Mouse (Mus musculus) adrenal gland, postnatal 4 days (tissue): Measurements from ENCODE around the gene Rapgefl1. TPM values are rescaled to one million over a fixed set of nuclear protein-coding genes. Genes with fewer than 3 reads are reported as not detected.

ENCODE experiments used
- DNase-seq, 2 experiments: peaks; one replicate each; pipeline ENCODE4 v3.0.0; 2021 to 2022; ENCODE audit warnings: low spot score in 2 of 2, mixed read lengths in 2 of 2
- total RNA-seq, 2 experiments: library from RNA; stranded (reverse); gene quantifications; 2 replicates each; pipeline ENCODE4 v1.2.3; 2021

The Rapgefl1 gene
- total RNA-seq, 2 experiments from 2014 or later, result 2.6 to 3.0 TPM

GRCm38 (mm10) chr11:98850100-98851093 lies 13.8 kb downstream of the Rapgefl1 start:
- DNase-seq, result no peak

GRCm38 (mm10) chr11:98854116-98854515 lies 17.5 kb downstream of the Rapgefl1 start:
- DNase-seq, result no peak

GRCm38 (mm10) chr11:98854659-98855058 lies 18.1 kb downstream of the Rapgefl1 start:
- no peak for DNase-seq

GRCm38 (mm10) chr11:98858759-98859731 lies 22.5 kb downstream of the Rapgefl1 start:
- DNase-seq, result peak; percentile 61 to 79

- peak; percentile 90 to 92 for DNase-seq
Observed at GRCm38 (mm10) chr11:98863028-98863750, 26.6 kb downstream of the Rapgefl1 start, which contains the start of gene Wipf2. TSS of gene Wipf2 (plus strand) at chr11:98863638.

GRCm38 (mm10) chr11:98863751-98864429 lies 27.3 kb downstream of the Rapgefl1 start:
- DNase-seq, result peak; percentile 20 to 24

GRCm38 (mm10) chr11:98867293-98867692 lies 30.7 kb downstream of the Rapgefl1 start:
- DNase-seq, result no peak

GRCm38 (mm10) chr11:98869906-98870305 lies 33.3 kb downstream of the Rapgefl1 start:
- no peak for DNase-seq

GRCm38 (mm10) chr11:98870791-98871190 lies 34.2 kb downstream of the Rapgefl1 start:
- DNase-seq, result no peak

GRCm38 (mm10) chr11:98871416-98871815 lies 34.8 kb downstream of the Rapgefl1 start:
- no peak for DNase-seq

- DNase-seq, result no peak
Observed at GRCm38 (mm10) chr11:98872040-98872439, 35.5 kb downstream of the Rapgefl1 start.

GRCm38 (mm10) chr11:98873900-98874299 lies 37.3 kb downstream of the Rapgefl1 start:
- DNase-seq, result no peak

GRCm38 (mm10) chr11:98877001-98877400 lies 40.4 kb downstream of the Rapgefl1 start:
- no peak for DNase-seq

GRCm38 (mm10) chr11:98887703-98888102 lies 51.1 kb downstream of the Rapgefl1 start:
- DNase-seq, result no peak

GRCm38 (mm10) chr11:98889077-98889476 lies 52.5 kb downstream of the Rapgefl1 start:
- DNase-seq, result no peak

- DNase-seq, result no peak
Observed at GRCm38 (mm10) chr11:98889977-98890376, 53.4 kb downstream of the Rapgefl1 start.

GRCm38 (mm10) chr11:98892426-98892825 lies 55.8 kb downstream of the Rapgefl1 start:
- DNase-seq, result no peak

GRCm38 (mm10) chr11:98900529-98901125 lies 64.0 kb downstream of the Rapgefl1 start:
- DNase-seq, result no peak

GRCm38 (mm10) chr11:98902621-98903245 lies 66.1 kb downstream of the Rapgefl1 start:
- no peak for DNase-seq
